Mouse (Mus musculus) liver, embryonic 14.5 days (tissue): ENCODE data around the gene Ltbp1. TPM values are rescaled to one million over a fixed set of nuclear protein-coding genes. Genes with fewer than 3 reads are reported as not detected.

Experiments
- ATAC-seq: fragments of 200-750 bp; cut with Nextera tagmentation; 2 replicates; pipeline ENCODE4 v1.8.0; 2017; ENCODE audit warnings: moderate number of reproducible peaks, mild to moderate bottlenecking, moderate library complexity; ENCODE audit not compliant: insufficient read depth
- DNase-seq, 3 experiments: peaks; one replicate each; pipeline ENCODE4 v3.0.0-alpha.2; 2012 to 2013; ENCODE audit warnings: low read depth in 3 of 3, low spot score in 3 of 3
- H3K27ac ChIP-seq: fragments of 300-500 bp; sonication (generic); 2 replicates; pipeline ENCODE4 v1.5.1; 2014; ENCODE audit warnings: moderate library complexity, mild to moderate bottlenecking, control low read depth, inconsistent platforms
- H3K27me3 ChIP-seq: fragments of 300-500 bp; sonication (generic); 2 replicates; pipeline ENCODE4 v1.6.1; 2014; ENCODE audit warnings: mild to moderate bottlenecking, low read length, moderate library complexity; ENCODE audit not compliant: control insufficient read depth, insufficient read depth
- H3K36me3 ChIP-seq: fragments of 300-500 bp; sonication (generic); replicated peaks from 2 replicates; pipeline ENCODE4 v1.6.1; 2014; ENCODE audit warnings: low read depth; ENCODE audit not compliant: control insufficient read depth, insufficient read depth
- H3K4me1 ChIP-seq, 2 experiments: fragments of 200-500 bp in 1 of 2; fragments of 300-500 bp in 1 of 2; sonication (generic) in 1 of 2; replicated peaks; 2 replicates each; pipeline ENCODE4 v1.6.1; 2012 to 2014; ENCODE audit warnings: antibody characterized with exemption in 1 of 2, inconsistent platforms in 1 of 2, low read length in 1 of 2; ENCODE audit not compliant: control insufficient read depth in 2 of 2, insufficient read depth in 2 of 2
- H3K4me2 ChIP-seq: fragments of 300-500 bp; sonication (generic); 2 replicates; pipeline ENCODE4 v1.6.1; 2014; ENCODE audit warnings: low read depth, mild to moderate bottlenecking, control low read depth, moderate library complexity
- H3K4me3 ChIP-seq, 2 experiments: fragments of 200-500 bp in 1 of 2; fragments of 300-500 bp in 1 of 2; sonication (generic) in 1 of 2; 2 replicates each; pipeline ENCODE4 v1.5.1; 2012 to 2014; ENCODE audit warnings: low read depth in 2 of 2, low read length in 2 of 2, mild to moderate bottlenecking in 2 of 2, control low read depth in 1 of 2, inconsistent platforms in 1 of 2, moderate library complexity in 1 of 2; ENCODE audit not compliant: insufficient read depth in 1 of 2
- H3K9ac ChIP-seq: fragments of 300-500 bp; sonication (generic); replicated peaks from 2 replicates; pipeline ENCODE4 v1.6.1; 2014; ENCODE audit warnings: mild to moderate bottlenecking, control low read depth, moderate library complexity
- H3K9me3 ChIP-seq: fragments of 300-500 bp; sonication (generic); 2 replicates; pipeline ENCODE4 v1.6.1; 2016; ENCODE audit warnings: low read length, mixed read lengths; ENCODE audit not compliant: control insufficient read depth
- CTCF ChIP-seq: IDR thresholded peaks from 2 replicates; pipeline ENCODE4 v1.5.1; 2016; ENCODE audit warnings: antibody characterized with exemption, low read depth, control low read depth
- EP300 ChIP-seq: IDR thresholded peaks from 2 replicates; pipeline ENCODE4 v1.6.1; 2016; ENCODE audit warnings: antibody characterized with exemption, low read depth
- WGBS: fragments of 180-500 bp; shearing (Covaris S2); extraction: QIAGEN DNeasy Blood & Tissue Kit; methylation state at CpG from one replicate; pipeline ENCODE4 v1.1.7; 2014; ENCODE audit not compliant: insufficient replicate concordance; 5-methylcytosine and 5-hydroxymethylcytosine counted together
- polyA plus RNA-seq, 2 experiments: library from polyadenylated mRNA; depleted of rRNA in 1 of 2; stranded (reverse) in 1 of 2; unstranded in 1 of 2; fragments of >200 nt; fragmentation: Nextera tagmentation in 1 of 2; extraction: Ambion mirVana in 1 of 2; gene quantifications; 2 replicates each; pipeline versions ENCODE4 v1.2.1 to v1.2.3; 2012 to 2014

Gene Ltbp1
- polyA plus RNA-seq, 2 experiments, result 1.9 to 2.2 TPM

GRCm38 (mm10) chr17:75186732-75187509 lies 181.6 kb downstream of the Ltbp1 start:
- Histone ChIP-seq H3K4me2 (no peak overlapping the region), H3K4me1 (no peaks in the 10 kb centered on the region), H3K27ac (no peak overlapping the region), H3K9ac (no peak overlapping the region), H3K27me3 (no peaks in the 10 kb centered on the region), H3K4me3 (no peak overlapping the region), H3K9me3 (no peaks in the 10 kb centered on the region), H3K36me3 (no peaks in the 10 kb centered on the region)
- WGBS, result 58% methylated on average over 8 of the region's 8 CpGs
- TF ChIP-seq EP300, result no peak
- no peak for TF ChIP-seq CTCF
- no peak for ATAC-seq
- DNase-seq, result no peak

DNA sequence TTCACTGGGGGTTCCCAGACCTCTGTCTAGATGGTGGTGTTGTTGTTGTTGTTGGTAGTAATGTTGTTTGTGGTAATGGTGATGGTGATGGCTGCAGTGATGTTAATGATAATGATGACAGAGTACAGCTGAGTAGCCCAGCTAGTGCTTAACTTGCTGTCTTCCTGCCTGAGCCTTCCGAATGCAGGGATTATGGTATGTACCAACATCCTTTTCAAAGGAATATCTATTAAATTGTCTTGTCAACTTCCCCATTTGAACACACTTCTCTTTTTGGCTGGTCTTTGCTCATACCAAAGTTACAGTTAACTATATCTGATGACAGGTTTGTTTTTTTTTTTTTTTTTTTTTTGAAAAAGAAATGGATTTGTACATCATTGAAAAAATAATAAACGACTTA lies 191.6 kb downstream of the Ltbp1 start:
- WGBS, result 44% methylated on average over 2 of the region's 2 CpGs
- Histone ChIP-seq H3K9ac (no peak overlapping the region), H3K4me1 (peaks cover 0 to 6% of the 10 kb centered on the region in 2 experiments; a peak in 2 of 4 replicates), H3K4me3 (no peak overlapping the region), H3K27me3 (no peaks in the 10 kb centered on the region), H3K9me3 (no peaks in the 10 kb centered on the region), H3K4me2 (no peak overlapping the region), H3K36me3 (no peaks in the 10 kb centered on the region), H3K27ac (no peak overlapping the region)
- ATAC-seq, result no peak
- TF ChIP-seq EP300 (no peak), CTCF (no peak)
- no peak for DNase-seq

DNA sequence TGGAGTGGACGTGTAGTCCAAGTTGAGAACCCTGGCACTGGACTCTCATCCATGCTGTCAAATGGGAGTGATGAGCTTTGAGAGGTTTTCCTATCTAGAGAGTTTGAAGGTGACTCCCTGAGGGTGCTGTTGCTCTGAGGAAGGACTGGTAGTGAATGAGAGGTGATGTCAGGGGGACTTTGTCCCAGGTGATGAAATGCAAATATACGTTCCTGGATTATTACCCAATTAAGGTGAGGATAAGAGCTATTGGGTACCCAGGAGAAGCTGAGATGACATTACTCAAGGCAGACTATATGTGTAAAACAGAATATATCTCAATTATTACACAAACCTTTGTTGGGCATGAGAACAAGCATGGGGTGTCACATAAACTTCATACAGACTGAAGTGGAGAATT lies 193.4 kb downstream of the Ltbp1 start:
- 68% methylated on average over 2 of the region's 2 CpGs for WGBS
- no peak for ATAC-seq

DNA sequence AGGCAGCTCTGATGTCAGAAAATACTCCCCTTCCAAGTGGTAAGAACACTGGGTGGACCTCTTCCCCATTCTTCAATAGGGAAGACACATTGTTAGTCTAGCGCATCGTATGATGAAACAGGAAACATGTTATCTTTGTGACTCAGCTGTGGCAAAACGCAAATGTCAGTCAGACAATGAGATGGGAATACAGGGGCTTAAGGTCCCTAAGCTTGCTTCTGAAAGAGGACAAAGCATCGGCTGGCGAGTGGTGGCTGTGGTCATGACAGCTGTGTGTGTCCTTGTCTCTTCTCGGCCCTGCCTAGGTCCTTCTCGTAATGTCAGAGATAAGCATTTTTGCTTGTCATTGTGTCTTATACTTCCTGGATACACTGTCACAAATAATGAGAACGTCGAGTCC lies 194.3 kb downstream of the Ltbp1 start:
- DNase-seq (peak in 2 of 3 experiments; percentile 6 to 33), ATAC-seq (peak; percentile 39; the same call in 1 of the 2 replicates)
- Histone ChIP-seq H3K4me1 (peaks cover 0 to 6% of the 10 kb centered on the region in 2 experiments; a peak in 2 of 4 replicates), H3K27ac (no peak overlapping the region), H3K4me2 (no peak overlapping the region), H3K9me3 (no peaks in the 10 kb centered on the region), H3K27me3 (no peaks in the 10 kb centered on the region), H3K36me3 (no peaks in the 10 kb centered on the region), H3K4me3 (no peak overlapping the region), H3K9ac (no peak overlapping the region)
- 9% methylated on average over 9 of the region's 9 CpGs for WGBS
- TF ChIP-seq CTCF (no peak), EP300 (no peak)

More for the DNA sequence above, 193.4 kb downstream of the Ltbp1 start:
- H3K4me3 ChIP-seq, result no peak overlapping the region
- TF ChIP-seq CTCF (no peak), EP300 (no peak)
- no peak overlapping the region for H3K27ac ChIP-seq
- H3K36me3 ChIP-seq, result no peaks in the 10 kb centered on the region
- H3K27me3 ChIP-seq, result no peaks in the 10 kb centered on the region
- no peak for DNase-seq
- H3K9ac ChIP-seq, result no peak overlapping the region
- no peaks in the 10 kb centered on the region for H3K9me3 ChIP-seq
- H3K4me2 ChIP-seq, result no peak overlapping the region
- peaks cover 0 to 6% of the 10 kb centered on the region in 2 experiments; a peak in 2 of 4 replicates for H3K4me1 ChIP-seq

DNA sequence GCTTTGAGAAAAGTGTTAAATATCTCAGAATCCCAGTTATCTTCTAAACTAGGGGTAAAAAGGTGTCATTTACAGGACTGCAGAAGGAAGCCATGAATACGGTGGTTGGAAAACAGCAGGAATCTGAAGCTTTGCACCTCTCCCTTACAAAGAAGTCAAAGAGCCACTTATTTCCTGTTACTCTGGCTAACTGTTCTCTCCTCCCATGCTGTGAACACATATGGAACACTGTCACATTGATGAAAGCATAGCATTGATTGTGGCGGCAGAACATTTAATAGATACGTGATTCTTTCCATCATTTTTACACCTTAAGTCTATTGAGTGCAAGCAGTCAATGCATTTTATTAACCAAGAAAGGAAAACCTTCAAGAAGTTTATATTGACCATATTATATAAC lies 196.9 kb downstream of the Ltbp1 start:
- H3K4me2 ChIP-seq, result no peak overlapping the region
- no peak for ATAC-seq
- H3K9me3 ChIP-seq, result no peaks in the 10 kb centered on the region
- no peak for DNase-seq
- no peak overlapping the region for H3K4me3 ChIP-seq
- H3K27me3 ChIP-seq, result no peaks in the 10 kb centered on the region
- H3K36me3 ChIP-seq, result no peaks in the 10 kb centered on the region
- H3K9ac ChIP-seq, result no peak overlapping the region
- H3K4me1 ChIP-seq, result peaks cover 0 to 6% of the 10 kb centered on the region in 2 experiments; a peak in 2 of 4 replicates
- no peak overlapping the region for H3K27ac ChIP-seq
- WGBS, result 63% methylated on average over 3 of the region's 3 CpGs
- TF ChIP-seq CTCF, result no peak
- no peak for TF ChIP-seq EP300
